In genomic region chr7:109768699-109769383, GRCm38 (mm10) we compare ENCODE assay signal across 1 mouse cellular context.
TF ChIP-seq lines count a peak whose summit lies in the region.

No protein-coding gene starts in this region.

TF ChIP-seq in MEL, 35 proteins besides CTCF, POLR2A, EP300 and RAD21:
- TF ChIP-seq JUND (IDR thresholded peaks at IDR 0.05; ENCODE audit: low read depth, low read length) (peak; percentile 46; the same call in 1 of the 2 replicates), CHD1 (IDR thresholded peaks at IDR 0.05; ENCODE audit: low read depth, low read length) (no peak), NRF1 (IDR thresholded peaks at IDR 0.05; ENCODE audit: insufficient read depth, low read depth, low read length, poor library complexity, severe bottlenecking) (no peak), ZNF384 (IDR thresholded peaks at IDR 0.05; ENCODE audit: low read depth, low read length) (no peak), SIN3A (IDR thresholded peaks at IDR 0.05; ENCODE audit: low read length) (peak; percentile 28; the same call in 1 of the 2 replicates), GATA1 (IDR thresholded peaks at IDR 0.05; ENCODE audit: low read depth, low read length) (peak; percentile 76), RCOR1 (IDR thresholded peaks at IDR 0.05; ENCODE audit: low read depth, low read length) (no peak; the same call in 1 of the 2 replicates), MYB (IDR thresholded peaks at IDR 0.05; ENCODE audit: low read depth, low read length) (0 out of 2 replicates have a peak, but pooled peaks have one; percentile 26), TAL1 (IDR thresholded peaks at IDR 0.05; ENCODE audit: low read length) (no peak), USF2 (IDR thresholded peaks at IDR 0.05; ENCODE audit: borderline replicate concordance in 1 of 2, insufficient read depth in 1 of 2, low read depth in 1 of 2, low read length in 2 of 2) (no peak), TCF12 (IDR thresholded peaks at IDR 0.05; ENCODE audit: low read depth, low read length) (peak; percentile 64), HCFC1 (IDR thresholded peaks at IDR 0.05; ENCODE audit: low read depth, low read length) (no peak), ETS1 (IDR thresholded peaks at IDR 0.05; ENCODE audit: low read depth, low read length) (no peak), CHD2 (IDR thresholded peaks at IDR 0.05; ENCODE audit: low read length) (no peak), MEF2A (IDR thresholded peaks at IDR 0.05; ENCODE audit: extremely low read depth, insufficient replicate concordance, low read depth, low read length, poor library complexity, severe bottlenecking) (no peak), NELFE (IDR thresholded peaks at IDR 0.05; ENCODE audit: low read depth, low read length) (no peak), MYC (IDR thresholded peaks at IDR 0.05; ENCODE audit: low read depth, low read length) (no peak), SMC3 (IDR thresholded peaks at IDR 0.05; ENCODE audit: low read depth, low read length) (no peak), ZKSCAN1 (IDR thresholded peaks at IDR 0.05; ENCODE audit: low read depth, low read length) (no peak), ZMIZ1 (IDR thresholded peaks at IDR 0.05; ENCODE audit: low read depth, low read length) (peak; percentile 65), UBTF (IDR thresholded peaks at IDR 0.05; ENCODE audit: borderline replicate concordance, insufficient read depth, low read depth, low read length) (no peak), MAX (IDR thresholded peaks at IDR 0.05; ENCODE audit: low read length) (peak; percentile 26; the same call in 1 of the 2 replicates), GABPA (IDR thresholded peaks at IDR 0.05; ENCODE audit: low read depth, low read length) (no peak), TBP (IDR thresholded peaks at IDR 0.05; ENCODE audit: low read depth, low read length) (peak; percentile 74)
